Mouse (Mus musculus) common myeloid progenitor, adult 5-6 weeks (primary cell): ENCODE results near the gene Ppm1n. TPM values are rescaled to one million over a fixed set of nuclear protein-coding genes. Genes with fewer than 3 reads are reported as not detected.

Experiments
- ATAC-seq: replicated peaks from 2 replicates; pipeline ENCODE4 v1.8.0; 2016; ENCODE audit warnings: low read depth, mild to moderate bottlenecking, moderate TSS enrichment, inconsistent platforms; ENCODE audit not compliant: poor library complexity, severe bottlenecking
- total RNA-seq: library from RNA; stranded (forward); fragments of 200-1000, 187-1606 nt; gene quantifications from 2 replicates; pipeline ENCODE4 v1.2.3, GENCODE M21; 2017

The Ppm1n gene
- total RNA-seq, result not detected in 2 replicates

- no peak for ATAC-seq
These were observed at the start of gene Ppm1n for GRCm38 (mm10) chr7:19279581-19280114. Gene Ppm1n, minus strand, starts transcription at chr7:19280064.

- no peak for ATAC-seq
These were observed 48.6 kb upstream of the Ppm1n start for GRCm38 (mm10) chr7:19328425-19328824.

DNA sequence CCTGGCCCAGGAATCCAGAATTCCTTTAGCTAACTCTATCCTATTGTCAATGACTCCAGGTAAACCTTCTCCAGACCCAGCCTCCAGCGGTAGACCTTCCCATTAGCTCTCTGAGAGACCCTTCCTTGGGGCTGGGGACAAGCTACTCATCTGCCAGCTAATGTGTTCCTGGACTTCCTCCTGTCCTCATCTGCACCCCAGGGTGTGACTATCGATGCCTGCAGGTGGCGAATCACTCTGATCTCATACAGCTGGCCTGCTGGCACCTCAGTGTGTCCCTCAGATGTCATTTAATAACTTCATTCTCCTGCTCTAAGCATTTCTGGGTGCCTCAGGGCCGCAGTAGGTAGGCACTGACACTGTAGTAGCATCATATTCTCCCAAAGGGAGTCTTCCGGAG is 47.9 kb upstream of the Ppm1n start:
- ATAC-seq, result no peak

DNA sequence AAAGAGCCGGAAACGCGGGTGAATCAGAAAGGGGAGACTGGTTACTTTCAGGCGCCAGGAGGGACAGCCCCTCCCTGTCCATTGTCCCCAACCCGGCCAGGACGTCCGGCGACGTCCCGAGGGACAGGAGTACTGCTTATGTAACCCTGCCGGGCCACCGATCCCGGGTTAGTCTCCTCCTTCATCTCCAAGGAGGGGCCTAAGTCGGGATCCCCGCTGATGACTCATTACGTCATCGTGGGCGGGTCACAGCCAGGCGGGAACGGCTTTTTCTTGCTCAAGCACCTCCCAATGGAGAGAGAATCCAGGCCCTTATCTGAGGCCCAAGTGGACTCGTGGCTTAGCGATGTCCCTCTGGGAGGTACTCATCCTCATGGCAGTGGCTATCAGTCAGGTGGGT is 47.3 kb upstream of the Ppm1n start:
- ATAC-seq, result peak; percentile 55

DNA sequence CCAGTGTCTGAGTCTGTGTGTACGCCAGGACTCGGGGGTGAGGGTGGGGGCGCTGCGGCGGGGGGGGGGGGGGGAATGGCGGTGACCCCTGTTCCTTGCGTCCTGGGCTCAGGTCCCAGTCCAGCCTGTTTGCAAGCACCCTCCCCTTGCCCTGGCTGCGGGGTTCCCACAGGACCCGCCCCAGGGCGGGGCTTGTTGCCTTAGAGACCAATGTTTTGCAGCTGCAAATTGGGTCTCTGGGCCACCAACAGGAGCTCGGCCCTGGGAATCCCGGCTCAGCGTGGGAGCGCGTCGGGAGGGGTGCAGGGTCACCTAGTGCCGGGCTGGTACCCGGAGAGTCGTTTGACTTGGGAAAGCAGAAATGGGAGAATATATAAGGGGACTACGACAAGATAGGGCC is 46.5 kb upstream of the Ppm1n start:
- ATAC-seq, result peak; percentile 66

DNA sequence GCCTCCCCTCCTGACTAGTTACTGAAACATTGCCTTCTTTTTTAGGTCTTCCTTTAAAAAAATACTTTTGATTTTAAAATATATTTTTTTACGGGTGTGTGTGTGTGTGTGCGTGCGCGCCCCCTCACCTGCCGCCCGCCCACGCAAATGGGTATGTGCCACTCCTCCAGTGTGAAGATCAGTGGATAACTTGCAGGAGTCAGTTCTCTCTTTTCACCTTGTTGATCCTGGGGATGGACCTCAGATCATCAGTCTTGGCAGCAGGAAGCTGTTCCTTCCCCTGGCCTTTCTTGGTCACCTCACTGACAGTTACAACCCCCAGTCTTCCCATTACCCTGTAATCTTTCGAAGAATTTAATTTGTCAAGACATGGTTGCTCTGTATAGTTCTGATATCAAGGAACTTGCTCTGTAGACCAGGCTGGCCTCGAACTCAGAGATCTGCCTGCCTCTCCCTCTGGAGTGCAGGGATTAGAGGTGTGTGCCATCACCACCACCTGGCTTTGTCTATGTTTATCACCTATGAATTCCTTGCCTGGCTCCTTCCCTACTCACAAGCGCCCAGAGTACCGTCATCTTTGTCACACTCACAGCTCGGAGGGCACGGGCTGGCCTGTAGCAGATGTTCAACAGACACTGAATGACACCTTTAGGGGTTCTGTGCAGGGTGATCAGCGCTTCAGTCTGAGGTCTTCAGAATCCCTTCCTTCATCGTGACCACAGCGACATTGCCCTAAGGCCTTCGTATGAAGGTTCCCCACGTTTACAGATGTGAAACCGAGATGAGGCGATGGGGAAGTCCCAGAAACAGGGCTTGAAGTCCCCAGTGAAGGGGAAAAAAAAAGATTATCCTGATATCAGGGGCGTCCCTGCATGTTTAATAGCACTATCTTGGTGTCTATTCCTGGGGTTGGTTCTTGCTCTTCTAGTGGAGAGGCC is 45.7 kb upstream of the Ppm1n start:
- ATAC-seq, result peak; percentile 57

DNA sequence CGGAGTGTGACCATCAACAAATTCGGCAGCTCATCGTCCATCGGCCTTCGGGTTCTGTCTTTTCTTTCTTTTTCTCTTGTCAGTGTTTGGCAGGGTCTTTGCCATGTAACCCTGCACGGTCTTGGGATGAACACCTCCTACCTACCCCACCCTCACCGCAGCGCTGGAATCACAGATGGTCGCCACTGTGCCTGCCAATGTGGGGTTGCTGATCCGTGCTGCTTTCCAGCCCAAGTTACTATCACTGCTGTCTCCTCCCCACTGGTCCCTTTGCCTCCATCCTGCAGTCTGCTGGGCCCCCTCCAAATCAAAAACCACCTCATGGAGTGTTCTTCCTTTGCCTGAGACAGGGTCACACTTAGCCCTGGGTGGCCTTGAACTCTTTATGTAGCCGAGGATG is 44.4 kb upstream of the Ppm1n start:
- no peak for ATAC-seq

GRCm38 (mm10) chr7:19322489-19322888 is 42.6 kb upstream of the Ppm1n start:
- no peak for ATAC-seq

DNA sequence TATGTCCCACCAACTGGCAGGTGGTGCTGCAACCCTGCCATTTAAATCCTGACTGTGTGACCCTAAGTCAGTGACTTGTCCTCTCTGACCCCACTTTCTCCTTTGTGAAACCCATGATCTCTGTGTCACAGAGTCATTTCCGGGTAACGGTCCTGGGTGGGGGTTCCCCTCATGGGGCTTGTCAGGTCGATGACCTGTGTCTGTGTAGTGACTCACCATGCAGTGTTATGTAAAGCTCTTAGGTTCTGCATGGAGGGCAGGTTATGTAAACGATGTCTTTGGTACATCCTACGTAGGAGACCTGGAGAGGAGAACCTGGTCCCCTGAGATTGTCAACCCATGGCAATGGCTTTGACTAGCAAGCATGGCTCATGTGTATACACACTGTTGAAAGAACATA is 41.6 kb upstream of the Ppm1n start:
- ATAC-seq, result peak; percentile 4; the same call in 1 of the 2 replicates

DNA sequence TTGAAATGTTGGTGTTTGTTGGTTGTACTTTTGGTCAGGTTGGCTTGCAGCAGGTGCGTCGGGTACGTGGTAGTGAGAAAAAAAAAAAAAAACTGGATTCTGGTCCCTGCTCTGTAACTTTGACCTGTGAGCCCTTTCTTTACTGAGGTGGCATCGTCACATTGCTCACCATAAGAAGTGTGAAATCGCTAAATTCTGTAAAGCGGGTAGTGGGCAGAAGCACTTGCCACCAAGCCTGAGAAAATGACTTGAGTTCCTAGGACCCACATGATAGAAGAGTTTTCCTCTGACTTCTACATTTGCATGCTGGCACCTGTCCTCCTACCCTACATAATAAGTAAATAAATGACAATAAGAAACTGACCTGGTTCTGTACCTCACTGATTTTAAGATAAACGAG is 40.8 kb upstream of the Ppm1n start:
- no peak for ATAC-seq

DNA sequence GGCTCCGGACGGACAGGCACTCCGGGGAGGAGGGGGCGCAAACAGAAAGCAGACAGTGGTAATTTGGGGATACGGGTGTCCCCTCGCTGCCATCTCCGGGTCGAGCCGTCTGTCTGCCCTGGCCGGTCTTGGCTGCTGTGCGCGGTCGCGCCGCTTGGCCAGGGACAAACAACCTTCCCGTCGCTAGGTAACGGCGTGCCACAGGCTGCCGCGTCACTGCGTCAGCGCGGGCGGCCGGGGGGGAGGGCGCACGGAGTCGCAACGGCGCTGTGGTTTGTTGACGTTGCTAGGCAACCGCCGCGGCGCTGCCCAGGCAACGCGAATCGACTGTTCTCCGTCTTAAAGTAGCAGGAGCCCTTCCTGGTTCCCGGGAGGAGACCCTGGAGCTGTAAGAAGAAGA is 40.0 kb upstream of the Ppm1n start:
- ATAC-seq, result peak; percentile 66

- ATAC-seq, result no peak; the same call in 1 of the 2 replicates
These were observed 39.6 kb upstream of the Ppm1n start for GRCm38 (mm10) chr7:19319458-19319857.

DNA sequence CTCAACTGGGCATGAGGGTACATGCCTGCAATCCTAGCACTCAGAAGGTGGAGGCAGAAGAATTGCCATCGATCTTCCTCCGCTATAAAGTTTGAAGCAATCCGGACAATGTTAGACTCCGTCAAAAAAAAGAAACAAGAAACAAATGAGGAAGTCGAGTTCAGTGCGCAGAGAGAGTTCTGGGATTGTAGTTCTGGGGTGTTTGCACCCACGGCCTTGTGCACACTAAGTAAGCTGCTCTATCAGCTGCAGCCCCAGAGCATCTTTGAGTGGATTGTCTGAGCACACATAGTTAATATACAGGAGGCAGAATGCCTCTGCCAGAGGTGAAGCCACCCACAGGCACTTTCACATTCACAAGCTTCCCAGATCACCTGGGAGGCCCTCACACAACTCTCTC is 38.8 kb upstream of the Ppm1n start:
- ATAC-seq, result no peak

- no peak for ATAC-seq
These were observed 38.3 kb upstream of the Ppm1n start for GRCm38 (mm10) chr7:19318201-19318600.

GRCm38 (mm10) chr7:19316451-19317161 is 36.7 kb upstream of the Ppm1n start:
- peak; percentile 76 for ATAC-seq

GRCm38 (mm10) chr7:19314033-19314432 is 34.2 kb upstream of the Ppm1n start:
- ATAC-seq, result no peak

GRCm38 (mm10) chr7:19311991-19312390 is 32.1 kb upstream of the Ppm1n start:
- ATAC-seq, result no peak

DNA sequence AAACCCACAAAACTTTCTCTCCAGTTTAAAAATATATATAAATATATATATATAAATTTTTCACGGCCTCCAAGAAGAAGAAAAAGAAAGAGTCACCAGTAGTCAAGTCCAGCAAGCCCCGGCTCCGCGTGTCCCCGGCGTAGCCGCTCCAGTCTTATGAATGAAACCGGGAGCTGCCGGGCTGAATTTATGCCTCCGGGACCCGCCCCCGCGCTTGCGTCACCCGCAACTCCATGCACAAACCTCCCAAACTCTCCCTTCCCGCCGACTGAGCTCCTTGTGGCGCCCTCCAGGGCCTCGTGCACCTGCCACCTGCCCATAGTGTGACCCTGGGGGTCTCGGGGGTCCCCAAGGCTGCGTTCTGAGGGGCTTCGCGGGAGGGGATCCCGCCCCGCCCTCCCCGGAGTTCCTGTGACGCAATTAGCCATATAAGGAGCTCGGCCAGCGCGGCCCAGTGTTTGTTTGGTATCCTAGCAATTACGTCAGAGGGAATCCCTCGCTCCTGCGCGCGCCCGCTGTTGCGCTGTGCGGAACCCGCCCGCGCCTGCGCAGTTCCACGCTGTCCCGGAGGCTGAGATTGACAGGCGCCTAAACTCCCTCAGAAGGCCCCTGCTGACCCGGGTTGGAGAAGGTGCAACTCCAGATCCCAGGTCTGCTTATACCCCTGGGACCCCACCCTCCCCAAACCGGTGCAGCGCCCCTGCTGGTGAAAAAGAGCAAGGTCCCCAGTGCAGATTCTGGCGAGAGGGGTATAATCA is 30.2 kb upstream of the Ppm1n start, which contains the start of gene Fosb:
TSS of gene Fosb (minus strand) at position 168 of the 758 bp plus-strand sequence.
- peak; percentile 40 for ATAC-seq

DNA sequence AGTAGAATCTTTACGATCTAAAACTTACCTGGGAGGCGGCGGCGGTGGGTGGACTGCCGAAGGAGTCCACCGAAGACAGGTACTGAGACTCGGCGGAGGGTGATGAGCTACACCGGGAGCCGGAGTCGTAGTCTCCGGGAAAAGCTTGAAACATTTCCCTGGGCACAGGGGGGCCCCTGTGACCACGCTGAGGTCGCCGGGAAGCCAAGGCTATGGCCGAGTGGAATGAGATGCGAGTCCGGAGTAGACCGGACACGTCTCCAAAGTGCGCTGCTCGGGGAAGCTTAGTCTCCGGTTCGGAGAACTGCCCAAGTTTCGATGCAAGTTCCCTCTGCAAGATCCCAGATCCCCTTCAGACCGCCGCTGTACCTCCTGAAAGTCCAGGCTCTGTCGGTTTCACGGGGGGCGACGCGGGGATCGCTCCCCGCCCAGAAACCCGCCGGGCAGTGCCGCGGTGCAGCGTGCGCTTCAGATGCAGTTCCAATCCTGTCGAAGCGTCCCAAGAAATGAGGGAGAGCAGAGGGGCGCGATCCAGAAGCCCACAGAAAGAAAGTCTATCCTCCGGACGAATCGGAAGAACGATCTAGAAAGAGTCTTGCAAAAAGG is 29.5 kb upstream of the Ppm1n start:
- ATAC-seq, result no peak
